Mouse (Mus musculus): Measurements from ENCODE around the gene Zmym2.

GRCm38 (mm10) chr14:56844033-56844432 is 42.4 kb upstream of the Zmym2 start:
- TF ChIP-seq CTCF (IDR thresholded peaks at IDR 0.05; ENCODE audit: borderline replicate concordance, control insufficient read depth, extremely low read depth, insufficient read depth, low read length, poor library complexity) (no peak), POLR2A (IDR thresholded peaks at IDR 0.05; ENCODE audit: control insufficient read depth, extremely low read depth, insufficient read depth, low read length, poor library complexity) (no peak)

Data from thymus, adult 2 months (tissue).